Mouse (Mus musculus): ENCODE results near the gene Dctn2. TPM values are rescaled to one million over a fixed set of nuclear protein-coding genes. Genes with fewer than 3 reads are reported as not detected.

Dctn2 gene
- 174 and 183 TPM in 2 replicates for polyA plus RNA-seq (2016; fragmentation: Nextera tagmentation; extraction: Ambion mirVana)

- H3K27ac ChIP-seq = peak within 1 kb of the TSS; percentile 83
- peaks cover 28% of the 10 kb centered on the region for H3K36me3 ChIP-seq
- peak within 1 kb of the TSS; percentile 95 for H3K9ac ChIP-seq (replicated peaks)
- H3K9me3 ChIP-seq = no peaks in the 10 kb centered on the region
- H3K4me2 ChIP-seq = peak within 1 kb of the TSS; percentile 80
- peaks cover 29% of the 10 kb centered on the region for H3K4me1 ChIP-seq (replicated peaks)
- peaks cover 33% of the 10 kb centered on the region for H3K27me3 ChIP-seq
- peak within 1 kb of the TSS; percentile 95 for H3K4me3 ChIP-seq (replicated peaks)
- WGBS = under 1% methylated on average over 70 of the region's 70 CpGs
- peak; percentile 95 for ATAC-seq (ENCODE audit: insufficient number of reproducible peaks, insufficient read depth, low FRiP score, low TSS enrichment, low read depth)
Measured at GRCm38 (mm10) chr10:127266112-127267091, at the start of gene Dctn2. TSS of gene Dctn2 (plus strand) at chr10:127266368.

- no peak overlapping the region for H3K9ac ChIP-seq (replicated peaks)
Measured at GRCm38 (mm10) chr10:127216456-127216855, 49.7 kb upstream of the Dctn2 start.

DNA sequence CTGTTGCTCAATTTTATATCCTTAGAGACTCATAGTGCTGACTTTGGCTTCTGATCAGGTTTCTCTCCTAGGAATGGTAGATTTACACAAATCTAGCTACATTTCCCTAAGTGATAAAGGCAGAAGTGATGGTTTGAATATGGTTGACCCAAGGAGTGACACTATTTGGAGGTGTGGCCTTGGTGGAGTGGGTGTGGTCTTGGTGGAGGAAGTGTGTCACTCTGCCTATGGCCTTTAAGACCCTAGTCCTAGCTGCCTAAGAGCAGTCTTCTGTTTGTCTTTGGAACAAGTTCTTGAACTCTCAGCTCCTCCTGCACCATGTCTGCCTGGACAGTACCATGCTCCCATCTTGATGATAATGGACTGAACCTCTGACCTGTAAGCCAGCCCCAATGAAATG, 49.0 kb upstream of the Dctn2 start:
- H3K9ac ChIP-seq (replicated peaks) = no peak overlapping the region

More at GRCm38 (mm10) chr10:127216456-127216855, 49.7 kb upstream of the Dctn2 start:
- Histone ChIP-seq H3K27ac (no peak overlapping the region), H3K9me3 (no peaks in the 10 kb centered on the region), H3K36me3 (no peaks in the 10 kb centered on the region), H3K4me2 (no peak overlapping the region), H3K4me3 (replicated peaks) (no peak overlapping the region), H3K4me1 (replicated peaks) (no peaks in the 10 kb centered on the region), H3K27me3 (no peaks in the 10 kb centered on the region; the same call in 1 of the 2 replicates)
- 94% methylated on average over 11 of the region's 11 CpGs for WGBS
- ATAC-seq (ENCODE audit: insufficient number of reproducible peaks, insufficient read depth, low FRiP score, low TSS enrichment, low read depth) = no peak

GRCm38 (mm10) chr10:127218339-127218738, 47.8 kb upstream of the Dctn2 start:
- no peaks in the 10 kb centered on the region for H3K9me3 ChIP-seq
- no peak overlapping the region for H3K4me3 ChIP-seq (replicated peaks)
- 85% methylated on average over 2 of the region's 2 CpGs for WGBS
- no peak overlapping the region for H3K9ac ChIP-seq (replicated peaks)
- ATAC-seq (ENCODE audit: insufficient number of reproducible peaks, insufficient read depth, low FRiP score, low TSS enrichment, low read depth) = no peak
- H3K4me1 ChIP-seq (replicated peaks) = no peaks in the 10 kb centered on the region
- no peaks in the 10 kb centered on the region; the same call in 1 of the 2 replicates for H3K27me3 ChIP-seq
- no peak overlapping the region for H3K4me2 ChIP-seq
- H3K27ac ChIP-seq = no peak overlapping the region
- no peaks in the 10 kb centered on the region for H3K36me3 ChIP-seq

More for the DNA sequence above, 49.0 kb upstream of the Dctn2 start:
- Histone ChIP-seq H3K4me2 (no peak overlapping the region), H3K27me3 (no peaks in the 10 kb centered on the region; the same call in 1 of the 2 replicates), H3K9me3 (no peaks in the 10 kb centered on the region), H3K4me1 (replicated peaks) (no peaks in the 10 kb centered on the region), H3K4me3 (replicated peaks) (no peak overlapping the region), H3K27ac (no peak overlapping the region), H3K36me3 (no peaks in the 10 kb centered on the region)
- ATAC-seq (ENCODE audit: insufficient number of reproducible peaks, insufficient read depth, low FRiP score, low TSS enrichment, low read depth) = no peak

GRCm38 (mm10) chr10:127225213-127225612, 41.0 kb upstream of the Dctn2 start:
- H3K9ac ChIP-seq (replicated peaks) = no peak overlapping the region
- H3K27me3 ChIP-seq = peaks cover 23% of the 10 kb centered on the region
- WGBS = 46% methylated on average over 6 of the region's 6 CpGs
- no peak overlapping the region for H3K4me2 ChIP-seq
- H3K36me3 ChIP-seq = no peaks in the 10 kb centered on the region
- no peak overlapping the region for H3K27ac ChIP-seq
- no peaks in the 10 kb centered on the region for H3K9me3 ChIP-seq
- ATAC-seq (ENCODE audit: insufficient number of reproducible peaks, insufficient read depth, low FRiP score, low TSS enrichment, low read depth) = no peak
- H3K4me1 ChIP-seq (replicated peaks) = no peaks in the 10 kb centered on the region
- H3K4me3 ChIP-seq (replicated peaks) = no peak overlapping the region

DNA sequence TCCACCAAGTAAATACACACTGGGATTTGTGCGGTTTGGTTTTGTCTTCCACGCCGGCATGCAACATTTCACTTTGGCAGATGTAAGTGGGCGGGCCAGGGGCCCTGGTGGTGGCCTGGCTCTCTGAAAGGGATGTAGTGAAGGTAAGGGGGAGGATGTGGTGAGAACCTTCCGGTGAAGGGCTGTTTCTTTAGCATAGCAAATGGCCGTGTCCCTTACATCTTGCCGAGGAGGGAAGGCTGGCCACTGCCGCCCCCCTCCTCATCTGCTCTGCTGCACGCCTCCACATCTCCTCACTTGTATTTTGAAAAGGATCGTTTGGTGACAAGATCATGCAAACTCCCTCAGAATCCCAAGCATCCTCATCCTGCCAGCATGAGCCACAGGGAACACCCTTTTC, 40.4 kb upstream of the Dctn2 start:
- no peak overlapping the region for H3K4me3 ChIP-seq (replicated peaks)
- no peak overlapping the region for H3K4me2 ChIP-seq
- no peak overlapping the region for H3K27ac ChIP-seq
- no peaks in the 10 kb centered on the region for H3K36me3 ChIP-seq
- WGBS = 18% methylated on average over 10 of the region's 10 CpGs
- no peak overlapping the region for H3K9ac ChIP-seq (replicated peaks)
- no peaks in the 10 kb centered on the region for H3K9me3 ChIP-seq
- no peaks in the 10 kb centered on the region for H3K4me1 ChIP-seq (replicated peaks)
- ATAC-seq (ENCODE audit: insufficient number of reproducible peaks, insufficient read depth, low FRiP score, low TSS enrichment, low read depth) = no peak
- peaks cover 23% of the 10 kb centered on the region for H3K27me3 ChIP-seq

- Histone ChIP-seq H3K9me3 (no peaks in the 10 kb centered on the region), H3K4me1 (replicated peaks) (no peaks in the 10 kb centered on the region), H3K4me3 (replicated peaks) (no peak overlapping the region), H3K27me3 (peaks cover 23% of the 10 kb centered on the region), H3K36me3 (no peaks in the 10 kb centered on the region), H3K4me2 (no peak overlapping the region), H3K27ac (no peak overlapping the region), H3K9ac (replicated peaks) (no peak overlapping the region)
- no peak for ATAC-seq (ENCODE audit: insufficient number of reproducible peaks, insufficient read depth, low FRiP score, low TSS enrichment, low read depth)
- WGBS = 66% methylated on average over 8 of the region's 8 CpGs
Measured at GRCm38 (mm10) chr10:127226318-127226895, 39.8 kb upstream of the Dctn2 start.

DNA sequence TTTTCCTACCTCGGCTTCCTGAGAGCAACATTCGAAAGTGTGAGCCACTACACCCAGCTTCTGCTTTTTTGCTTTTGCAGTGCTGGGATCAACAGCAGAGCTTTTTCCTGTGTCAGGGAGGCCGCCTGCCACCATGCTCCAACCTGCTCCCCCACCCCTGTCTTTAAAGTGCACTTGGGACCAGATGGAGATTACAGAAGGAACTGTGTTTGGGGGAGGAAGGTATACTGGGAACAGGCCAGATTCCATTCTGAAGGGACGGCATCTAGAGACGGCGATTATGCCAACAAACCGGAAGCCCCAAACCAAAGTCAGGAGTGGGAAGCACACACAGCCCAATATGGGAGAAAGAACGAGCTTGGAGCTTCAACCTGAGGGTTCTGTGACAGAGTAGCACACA, 39.0 kb upstream of the Dctn2 start:
- Histone ChIP-seq H3K9me3 (no peaks in the 10 kb centered on the region), H3K4me3 (replicated peaks) (no peak overlapping the region), H3K27me3 (peaks cover 23% of the 10 kb centered on the region), H3K4me1 (replicated peaks) (no peaks in the 10 kb centered on the region), H3K27ac (no peak overlapping the region), H3K36me3 (no peaks in the 10 kb centered on the region), H3K4me2 (no peak overlapping the region), H3K9ac (replicated peaks) (no peak overlapping the region)
- ATAC-seq (ENCODE audit: insufficient number of reproducible peaks, insufficient read depth, low FRiP score, low TSS enrichment, low read depth) = no peak
- 83% methylated on average over 8 of the region's 8 CpGs for WGBS

DNA sequence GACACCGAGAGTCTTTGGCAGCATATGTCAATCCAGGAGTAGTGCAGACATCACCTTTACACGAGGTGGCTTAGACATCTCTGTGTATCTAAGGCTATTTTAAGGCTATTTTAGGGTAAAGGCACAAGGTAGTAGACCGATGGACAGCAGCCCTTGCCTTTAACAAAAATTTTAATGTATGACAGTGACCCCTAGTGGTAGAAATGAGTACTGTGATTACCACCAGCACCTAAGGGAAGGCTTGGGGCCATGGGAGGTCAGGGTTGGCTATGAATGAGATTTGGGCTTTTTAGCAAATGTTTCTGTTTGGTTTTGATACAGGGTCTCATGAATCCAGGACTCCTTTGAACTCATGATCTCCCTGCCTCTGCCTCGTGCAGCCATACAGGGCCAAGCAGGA, 37.3 kb upstream of the Dctn2 start:
- Histone ChIP-seq H3K4me1 (replicated peaks) (no peaks in the 10 kb centered on the region), H3K9ac (replicated peaks) (no peak overlapping the region), H3K4me2 (no peak overlapping the region), H3K27ac (no peak overlapping the region), H3K9me3 (no peaks in the 10 kb centered on the region), H3K27me3 (peaks cover 23% of the 10 kb centered on the region), H3K4me3 (replicated peaks) (no peak overlapping the region), H3K36me3 (no peaks in the 10 kb centered on the region)
- ATAC-seq (ENCODE audit: insufficient number of reproducible peaks, insufficient read depth, low FRiP score, low TSS enrichment, low read depth) = no peak; the same call in 1 of the 2 replicates
- WGBS = 25% methylated on average over 4 of the region's 4 CpGs

- 83% methylated on average over 12 of the region's 12 CpGs for WGBS
- H3K4me2 ChIP-seq = no peak overlapping the region
Measured at GRCm38 (mm10) chr10:127230693-127231092, 35.5 kb upstream of the Dctn2 start.

GRCm38 (mm10) chr10:127231741-127232140, 34.4 kb upstream of the Dctn2 start:
- Histone ChIP-seq H3K4me1 (replicated peaks) (peaks cover 2% of the 10 kb centered on the region; the same call in 1 of the 2 replicates), H3K4me2 (no peak overlapping the region), H3K9me3 (no peaks in the 10 kb centered on the region), H3K4me3 (replicated peaks) (no peak overlapping the region), H3K9ac (replicated peaks) (no peak overlapping the region), H3K36me3 (0 out of 2 replicates have a peak, but pooled peaks cover 2% of the 10 kb centered on the region), H3K27ac (no peak overlapping the region), H3K27me3 (peaks cover 7% of the 10 kb centered on the region)
- WGBS = 79% methylated on average over 14 of the region's 14 CpGs
- ATAC-seq (ENCODE audit: insufficient number of reproducible peaks, insufficient read depth, low FRiP score, low TSS enrichment, low read depth) = no peak

More at GRCm38 (mm10) chr10:127230693-127231092, 35.5 kb upstream of the Dctn2 start:
- Histone ChIP-seq H3K9ac (replicated peaks) (no peak overlapping the region), H3K4me3 (replicated peaks) (no peak overlapping the region), H3K27me3 (peaks cover 17% of the 10 kb centered on the region), H3K36me3 (no peaks in the 10 kb centered on the region), H3K27ac (no peak overlapping the region), H3K4me1 (replicated peaks) (no peaks in the 10 kb centered on the region), H3K9me3 (no peaks in the 10 kb centered on the region)
- no peak for ATAC-seq (ENCODE audit: insufficient number of reproducible peaks, insufficient read depth, low FRiP score, low TSS enrichment, low read depth)
